Mouse (Mus musculus): ENCODE measurements around the gene Strn4. TPM values are rescaled to one million over a fixed set of nuclear protein-coding genes. Genes with fewer than 3 reads are reported as not detected.

The Strn4 gene
- total and polyA plus RNA-seq, 3 experiments: 55.8 to 93.5 TPM; not detected in 1

- H3K36me3 ChIP-seq (ENCODE audit: control insufficient read depth in 1 of 2, insufficient read depth in 2 of 2, low read length in 2 of 2): no peaks in the 10 kb centered on the region
- TF ChIP-seq EP300 (IDR thresholded peaks at IDR 0.05; ENCODE audit: low read depth in 1 of 2, low read length in 2 of 2): no peak
- no peak for TF ChIP-seq ZKSCAN1 (IDR thresholded peaks at IDR 0.05; ENCODE audit: low read depth, low read length)
- no peak for TF ChIP-seq GATA1 (IDR thresholded peaks at IDR 0.05; ENCODE audit: low read depth, low read length)
- no peaks in the 10 kb centered on the region for H3K27me3 ChIP-seq (ENCODE audit: control insufficient read depth in 1 of 2, insufficient read depth in 2 of 2, low read length in 2 of 2)
- no peak overlapping the region for H3K9ac ChIP-seq (ENCODE audit: control insufficient read depth, low read depth, low read length, poor library complexity, severe bottlenecking)
- no peak for DNase-seq (ENCODE audit: low read depth, low spot score)
- H3K79me2 ChIP-seq (ENCODE audit: control insufficient read depth, insufficient read depth, low read length, poor library complexity): no peaks in the 10 kb centered on the region
- H3K4me3 ChIP-seq (ENCODE audit: control insufficient read depth in 1 of 2, insufficient read depth in 1 of 2, low read depth in 2 of 2, low read length in 2 of 2): no peak overlapping the region
- no peak overlapping the region for H3K27ac ChIP-seq (ENCODE audit: control insufficient read depth, low read depth, low read length)
- no peaks in the 10 kb centered on the region for H3K4me1 ChIP-seq (ENCODE audit: control insufficient read depth in 1 of 2, insufficient read depth in 2 of 2, low read length in 2 of 2)
- H3K9me3 ChIP-seq (replicated peaks; ENCODE audit: insufficient read depth, low read length): no peaks in the 10 kb centered on the region
Measured at GRCm38 (mm10) chr7:16867488-16867887, 51.8 kb downstream of the Strn4 start.

GRCm38 (mm10) chr7:16869497-16869896 lies 53.8 kb downstream of the Strn4 start:
- TF ChIP-seq TBP (IDR thresholded peaks at IDR 0.05; ENCODE audit: low read depth, low read length) (no peak), POLR2AphosphoS5 (IDR thresholded peaks at IDR 0.05; ENCODE audit: borderline replicate concordance, low read depth, low read length) (no peak)
- no peaks in the 10 kb centered on the region for H3K4me1 ChIP-seq (ENCODE audit: control insufficient read depth in 1 of 2, insufficient read depth in 2 of 2, low read length in 2 of 2)
- no peaks in the 10 kb centered on the region for H3K9me3 ChIP-seq (replicated peaks; ENCODE audit: insufficient read depth, low read length)
- no peaks in the 10 kb centered on the region for H3K79me2 ChIP-seq (ENCODE audit: control insufficient read depth, insufficient read depth, low read length, poor library complexity)
- peak; percentile 26 for DNase-seq (ENCODE audit: low read depth, low spot score)
- H3K36me3 ChIP-seq (ENCODE audit: control insufficient read depth in 1 of 2, insufficient read depth in 2 of 2, low read length in 2 of 2): no peaks in the 10 kb centered on the region; a peak in 1 of 4 replicates
- no peaks in the 10 kb centered on the region for H3K27me3 ChIP-seq (ENCODE audit: control insufficient read depth in 1 of 2, insufficient read depth in 2 of 2, low read length in 2 of 2)
- H3K27ac ChIP-seq (ENCODE audit: control insufficient read depth, low read depth, low read length): no peak overlapping the region
- H3K4me3 ChIP-seq (ENCODE audit: control insufficient read depth in 1 of 2, insufficient read depth in 1 of 2, low read depth in 2 of 2, low read length in 2 of 2): no peak overlapping the region
- no peak overlapping the region for H3K9ac ChIP-seq (ENCODE audit: control insufficient read depth, low read depth, low read length, poor library complexity, severe bottlenecking)

GRCm38 (mm10) chr7:16871600-16871999 lies 55.9 kb downstream of the Strn4 start:
- Histone ChIP-seq H3K36me3 (ENCODE audit: control insufficient read depth in 1 of 2, insufficient read depth in 2 of 2, low read length in 2 of 2) (peaks cover 0 to 4% of the 10 kb centered on the region in 2 experiments; a peak in 2 of 4 replicates), H3K79me2 (ENCODE audit: control insufficient read depth, insufficient read depth, low read length, poor library complexity) (no peaks in the 10 kb centered on the region; the same call in 1 of the 2 replicates), H3K9me3 (replicated peaks; ENCODE audit: insufficient read depth, low read length) (no peaks in the 10 kb centered on the region), H3K9ac (ENCODE audit: control insufficient read depth, low read depth, low read length, poor library complexity, severe bottlenecking) (no peak overlapping the region), H3K4me3 (ENCODE audit: control insufficient read depth in 1 of 2, insufficient read depth in 1 of 2, low read depth in 2 of 2, low read length in 2 of 2) (no peak overlapping the region), H3K27ac (ENCODE audit: control insufficient read depth, low read depth, low read length) (no peak overlapping the region), H3K4me1 (ENCODE audit: control insufficient read depth in 1 of 2, insufficient read depth in 2 of 2, low read length in 2 of 2) (no peaks in the 10 kb centered on the region; a peak in 1 of 4 replicates), H3K27me3 (ENCODE audit: control insufficient read depth in 1 of 2, insufficient read depth in 2 of 2, low read length in 2 of 2) (no peaks in the 10 kb centered on the region)
- DNase-seq (ENCODE audit: low read depth, low spot score): peak; percentile 51
- TF ChIP-seq GATA1 (IDR thresholded peaks at IDR 0.05; ENCODE audit: low read depth, low read length): no peak
- TF ChIP-seq ETS1 (IDR thresholded peaks at IDR 0.05; ENCODE audit: low read depth, low read length): no peak
- no peak for TF ChIP-seq MYC (IDR thresholded peaks at IDR 0.05; ENCODE audit: low read depth, low read length)
- no peak for TF ChIP-seq POLR2A (IDR thresholded peaks at IDR 0.05; ENCODE audit: control insufficient read depth in 1 of 2, insufficient read depth in 1 of 2, low read depth in 1 of 2, low read length in 2 of 2, poor library complexity in 1 of 2)
- TF ChIP-seq TBP (IDR thresholded peaks at IDR 0.05; ENCODE audit: low read depth, low read length): no peak
- TF ChIP-seq TAL1 (IDR thresholded peaks at IDR 0.05; ENCODE audit: low read length): no peak
- no peak for TF ChIP-seq UBTF (IDR thresholded peaks at IDR 0.05; ENCODE audit: borderline replicate concordance, insufficient read depth, low read depth, low read length)
- no peak for TF ChIP-seq ZC3H11A (IDR thresholded peaks at IDR 0.05; ENCODE audit: low read depth, low read length)
- no peak for TF ChIP-seq MEF2A (IDR thresholded peaks at IDR 0.05; ENCODE audit: extremely low read depth, insufficient replicate concordance, low read depth, low read length, poor library complexity, severe bottlenecking)
- no peak for TF ChIP-seq MXI1 (IDR thresholded peaks at IDR 0.05; ENCODE audit: low read depth, low read length)
- no peak for TF ChIP-seq USF1 (IDR thresholded peaks at IDR 0.05; ENCODE audit: low read depth, low read length)
- no peak for TF ChIP-seq MYB (IDR thresholded peaks at IDR 0.05; ENCODE audit: low read depth, low read length)
